Mouse (Mus musculus) retina, postnatal 1 day (tissue): Measurements from ENCODE around the gene Olfr792.

ENCODE experiments used
- DNase-seq: peaks from one replicate; pipeline ENCODE4 v3.0.0-alpha.2; 2012

The Olfr792 gene

GRCm38 (mm10) chr10:129538862-129539261 lies at the start of gene Olfr792:
Gene Olfr792 (plus strand): TSS chr10:129539162.
- no peak for DNase-seq

- no peak for DNase-seq
Observed at GRCm38 (mm10) chr10:129490101-129490500, 48.9 kb upstream of the Olfr792 start.

GRCm38 (mm10) chr10:129498192-129498591 lies 40.8 kb upstream of the Olfr792 start, which contains the start of gene Olfr790:
Gene Olfr790 (plus strand): TSS chr10:129498492.
- DNase-seq = no peak

GRCm38 (mm10) chr10:129521492-129521891 lies 17.5 kb upstream of the Olfr792 start, which contains the start of gene Olfr791:
Gene Olfr791 (plus strand): TSS chr10:129521792.
- no peak for DNase-seq

- DNase-seq = peak; percentile 14
Observed at GRCm38 (mm10) chr10:129549354-129549753, 10.4 kb downstream of the Olfr792 start.

- no peak for DNase-seq
Observed at GRCm38 (mm10) chr10:129567355-129567754, 28.4 kb downstream of the Olfr792 start, which contains the start of gene Olfr794. Gene Olfr794 (plus strand): TSS chr10:129567655.

- DNase-seq = peak; percentile 3
Observed at GRCm38 (mm10) chr10:129577066-129577465, 38.1 kb downstream of the Olfr792 start.
